Mouse (Mus musculus): ENCODE results near the gene Zfp93. TPM values are rescaled to one million over a fixed set of nuclear protein-coding genes. Genes with fewer than 3 reads are reported as not detected.
A peak's percentile ranks its signal among the peaks of the same experiment; 100 is the strongest.

Gene Zfp93
- 8.2 and 8.6 TPM in 2 replicates for polyA plus RNA-seq (2016; fragmentation: Nextera tagmentation; extraction: Ambion mirVana)

DNA sequence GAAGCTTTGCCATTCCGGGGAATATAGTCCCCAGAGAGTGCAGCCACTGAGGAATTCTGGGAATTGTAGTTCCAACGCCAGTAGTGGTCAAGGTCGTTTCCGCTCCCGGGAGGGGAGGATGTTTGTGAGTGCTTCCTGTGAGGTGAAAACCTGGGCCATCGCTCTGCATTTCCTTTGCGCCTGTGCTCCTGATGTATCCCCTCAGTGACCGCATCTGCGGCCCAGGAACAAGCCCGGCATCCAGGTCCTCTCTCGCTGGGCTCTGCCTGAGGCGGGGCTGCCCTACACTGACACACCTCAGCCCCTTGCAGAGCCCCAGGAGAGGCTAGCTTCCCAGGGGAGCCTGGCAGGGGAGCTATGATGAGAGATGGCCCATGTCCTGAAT is at the start of gene Zfp93:
Zfp93 (plus strand) TSS at position 133 of the 385 bp plus-strand sequence.
- H3K36me3 ChIP-seq (replicated peaks) = peaks cover 26% of the 10 kb centered on the region
- DNase-seq (ENCODE audit: low spot score) = peak; percentile 87
- H3K9me3 ChIP-seq = 0 out of 2 replicates have a peak, but pooled peaks cover 7% of the 10 kb centered on the region
- no peaks in the 10 kb centered on the region for H3K27me3 ChIP-seq (replicated peaks; ENCODE audit: low read depth, poor library complexity, severe bottlenecking)
- H3K4me3 ChIP-seq = peak within 1 kb of the TSS; percentile 64
- peak within 1 kb of the TSS; percentile 86 for H3K27ac ChIP-seq (replicated peaks)
- under 1% methylated on average over 12 of the region's 12 CpGs for WGBS
- peaks cover 5% of the 10 kb centered on the region for H3K4me1 ChIP-seq

DNA sequence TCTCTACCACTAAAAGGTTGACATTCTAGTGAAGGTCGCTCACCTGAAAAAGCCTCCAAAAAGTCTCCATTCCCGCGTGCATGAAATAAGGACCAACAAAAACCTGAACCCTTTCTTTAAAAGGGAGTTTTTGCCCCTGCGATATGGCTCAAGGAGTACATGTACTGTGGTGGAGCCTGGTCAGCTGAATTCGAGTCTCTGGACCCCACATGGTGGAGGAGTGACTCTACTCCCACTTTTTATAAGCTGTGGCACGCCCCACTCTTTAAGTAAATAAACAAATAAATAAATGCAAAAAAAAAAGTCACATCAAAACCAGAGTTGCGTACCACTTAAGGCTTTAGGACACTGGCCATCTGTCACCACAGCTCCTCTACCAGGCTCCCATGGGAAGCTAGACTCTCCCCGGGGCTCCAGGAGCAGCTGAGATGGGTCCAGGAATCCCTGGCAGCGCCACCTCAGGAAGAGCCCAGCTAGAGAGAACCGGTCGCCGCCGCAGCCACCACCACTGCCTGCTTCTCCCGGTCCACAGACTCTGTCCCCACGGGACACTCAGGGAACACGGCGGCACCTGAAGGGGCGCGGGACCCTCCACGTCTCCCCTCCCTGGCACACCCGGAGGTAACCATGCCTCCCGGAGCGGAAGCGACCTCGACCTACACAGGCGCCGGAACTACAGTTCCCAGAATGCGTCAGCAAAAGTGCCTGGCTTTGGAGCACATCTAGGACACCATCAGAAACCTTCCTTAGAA is 33.0 kb upstream of the Zfp93 start, which contains the start of gene Zfp109:
Zfp109 (minus strand) TSS at position 521 of the 752 bp plus-strand sequence.
- Histone ChIP-seq H3K36me3 (replicated peaks) (peaks cover 24% of the 10 kb centered on the region), H3K4me1 (peaks cover 11% of the 10 kb centered on the region), H3K27ac (replicated peaks) (peak within 1 kb of the TSS; percentile 88), H3K27me3 (replicated peaks; ENCODE audit: low read depth, poor library complexity, severe bottlenecking) (no peaks in the 10 kb centered on the region), H3K9me3 (no peaks in the 10 kb centered on the region), H3K4me3 (peak within 1 kb of the TSS; percentile 82)
- WGBS = 6% methylated on average over 28 of the region's 28 CpGs
- peak; percentile 75 for DNase-seq (ENCODE audit: low spot score)

DNA sequence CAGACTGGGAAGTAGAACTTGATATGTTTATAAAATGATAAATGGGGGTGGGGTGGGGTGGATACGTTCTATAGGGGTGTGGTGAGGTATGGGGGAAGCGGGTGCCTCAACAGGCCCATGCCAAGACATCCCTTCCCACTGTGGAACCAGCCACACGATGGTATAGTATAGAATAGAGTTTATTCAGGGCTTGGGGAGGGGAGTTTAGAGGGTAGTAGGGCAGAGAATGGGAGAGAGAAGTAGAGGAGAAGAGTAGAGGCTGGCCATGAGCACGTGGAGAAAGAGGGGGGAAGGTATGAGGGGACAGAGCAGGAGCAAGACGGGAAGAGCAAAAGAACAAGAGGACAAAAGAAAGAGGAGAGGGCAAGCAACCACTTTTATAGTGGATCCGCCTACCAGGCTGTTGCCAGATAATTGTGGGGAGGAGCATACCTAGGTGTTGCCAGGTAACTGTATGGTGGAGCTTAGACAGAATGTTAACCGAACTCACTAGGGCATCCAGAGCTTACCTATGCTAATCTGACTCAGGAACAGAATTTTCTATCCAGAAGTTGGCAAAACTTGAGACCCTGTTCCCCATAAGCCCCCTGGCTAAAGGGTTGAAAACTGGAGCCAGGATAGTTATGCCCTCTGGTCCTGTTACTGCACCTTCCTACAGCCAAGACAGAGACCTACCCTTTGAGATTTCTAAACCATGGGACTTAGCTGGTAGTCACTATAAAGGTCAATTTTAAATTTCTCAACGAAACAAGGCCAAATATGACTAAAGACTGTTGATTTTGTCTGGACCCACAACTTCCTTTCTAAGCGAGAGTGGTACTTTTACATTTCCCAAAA is 16.2 kb upstream of the Zfp93 start:
- Histone ChIP-seq H3K36me3 (replicated peaks) (no peaks in the 10 kb centered on the region), H3K27ac (replicated peaks) (peak overlapping the region; percentile 81), H3K9me3 (no peaks in the 10 kb centered on the region), H3K4me3 (peak overlapping the region; percentile 67), H3K4me1 (peaks cover 6% of the 10 kb centered on the region), H3K27me3 (replicated peaks; ENCODE audit: low read depth, poor library complexity, severe bottlenecking) (no peaks in the 10 kb centered on the region)
- 62% methylated on average over 9 of the region's 9 CpGs for whole genome bisulfite sequencing
- no peak for DNase-seq (ENCODE audit: low spot score)

DNA sequence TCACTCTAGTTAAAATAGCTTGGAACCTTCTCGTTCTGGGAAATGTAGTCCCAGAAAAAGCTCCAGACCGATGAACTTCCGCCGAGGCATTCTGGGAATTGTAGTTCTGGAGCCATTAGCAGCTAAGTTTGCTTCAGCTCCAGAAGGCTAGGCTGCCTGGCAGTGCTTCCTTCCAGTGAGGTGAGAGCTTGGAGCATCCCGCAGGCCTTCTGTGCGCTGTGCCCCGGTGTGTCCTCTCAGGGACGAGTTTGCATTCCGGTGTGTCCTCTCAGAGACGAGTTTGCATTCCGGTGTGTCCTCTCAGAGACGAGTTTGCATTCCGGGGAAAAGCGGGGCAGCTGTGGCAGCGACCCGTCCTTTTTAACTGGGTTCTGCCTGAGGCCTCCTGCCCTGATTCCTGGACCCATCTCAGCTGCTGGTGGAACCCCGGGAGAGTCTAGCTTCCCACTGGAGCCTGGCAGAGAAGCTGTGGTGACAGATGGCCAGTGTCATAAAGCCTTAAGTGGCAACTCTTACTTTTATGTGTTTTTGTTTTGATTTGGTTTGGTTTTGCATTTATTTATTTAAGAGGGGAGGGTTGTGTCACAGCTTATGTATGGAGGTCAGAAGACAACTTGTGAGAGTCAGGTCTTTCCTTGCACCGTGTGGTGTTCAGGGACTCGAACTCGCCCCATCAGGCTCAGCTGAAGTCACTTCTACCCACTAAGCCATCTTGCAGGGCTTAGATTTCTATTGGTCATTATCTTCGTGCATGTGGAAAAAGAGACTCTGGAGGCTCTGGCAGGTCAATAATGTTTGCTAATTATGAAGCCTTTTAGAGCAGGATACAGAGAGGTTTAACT is 15.4 kb upstream of the Zfp93 start, which contains the start of gene Zfp108:
Zfp108 (plus strand) TSS at position 162 of the 842 bp plus-strand sequence.
- Histone ChIP-seq H3K36me3 (replicated peaks) (peaks cover 4% of the 10 kb centered on the region), H3K27ac (replicated peaks) (peak within 1 kb of the TSS; percentile 81), H3K4me3 (peak within 1 kb of the TSS; percentile 67), H3K4me1 (peaks cover 6% of the 10 kb centered on the region), H3K27me3 (replicated peaks; ENCODE audit: low read depth, poor library complexity, severe bottlenecking) (no peaks in the 10 kb centered on the region), H3K9me3 (no peaks in the 10 kb centered on the region)
- DNase-seq (ENCODE audit: low spot score) = peak; percentile 78
- 20% methylated on average over 21 of the region's 21 CpGs for WGBS

DNA sequence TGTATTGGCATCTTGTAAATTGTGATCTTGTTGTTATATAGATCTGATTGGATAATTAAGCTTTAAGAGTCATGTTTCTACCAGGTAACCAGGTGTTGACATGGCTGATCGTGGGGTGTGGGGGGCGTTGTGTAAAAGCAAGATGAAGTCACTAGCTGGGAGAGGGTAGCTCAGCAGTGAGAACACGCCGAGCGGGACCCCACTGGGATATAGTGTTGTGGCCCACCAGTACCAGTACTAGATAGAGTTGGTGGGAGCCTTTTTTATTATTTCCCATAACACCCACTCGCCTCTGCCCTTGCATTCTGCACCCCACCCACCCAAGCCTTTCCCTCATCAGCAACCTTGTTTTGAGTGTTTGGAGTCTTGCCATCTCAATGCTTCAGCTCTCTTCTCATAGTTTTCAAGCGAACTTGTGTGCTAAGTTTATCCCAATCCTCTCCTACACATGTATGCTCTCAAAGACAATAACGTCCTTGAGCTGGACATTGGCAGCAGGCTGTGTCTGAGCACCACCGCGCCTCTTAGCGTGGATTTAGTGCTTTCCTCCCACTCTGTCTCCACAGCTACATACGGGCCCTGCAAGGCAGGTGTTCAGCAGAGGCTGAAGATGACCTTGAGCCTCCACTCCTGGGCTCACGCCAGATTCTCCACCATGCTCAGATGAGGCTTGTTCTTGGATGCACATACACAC is 10.8 kb upstream of the Zfp93 start:
- Histone ChIP-seq H3K4me3 (no peak overlapping the region), H3K36me3 (replicated peaks) (peaks cover 24% of the 10 kb centered on the region), H3K9me3 (no peaks in the 10 kb centered on the region), H3K4me1 (peaks cover 6% of the 10 kb centered on the region), H3K27me3 (replicated peaks; ENCODE audit: low read depth, poor library complexity, severe bottlenecking) (no peaks in the 10 kb centered on the region), H3K27ac (replicated peaks) (no peak overlapping the region)
- 90% methylated on average over 13 of the region's 13 CpGs for WGBS
- no peak for DNase-seq (ENCODE audit: low spot score)

DNA sequence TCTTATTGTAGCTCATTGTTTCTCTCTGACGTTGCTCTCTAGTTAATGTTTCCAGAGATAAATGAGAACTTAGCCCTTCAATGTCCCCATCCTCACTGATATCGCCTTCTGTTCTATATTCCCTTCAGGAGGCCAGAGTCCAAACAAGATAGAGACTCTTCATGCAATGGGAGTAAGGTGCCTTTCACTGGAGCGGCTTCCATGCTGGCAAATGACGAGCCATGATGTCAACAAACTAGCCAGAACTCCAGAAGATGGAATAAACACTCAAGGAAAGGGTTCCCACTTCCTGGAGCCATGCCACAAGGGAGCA is 10.3 kb upstream of the Zfp93 start:
- H3K27me3 ChIP-seq (replicated peaks; ENCODE audit: low read depth, poor library complexity, severe bottlenecking) = no peaks in the 10 kb centered on the region
- no peak overlapping the region for H3K27ac ChIP-seq (replicated peaks)
- no peak for DNase-seq (ENCODE audit: low spot score)
- peaks cover 3% of the 10 kb centered on the region for H3K4me1 ChIP-seq
- H3K36me3 ChIP-seq (replicated peaks) = peaks cover 24% of the 10 kb centered on the region
- no peaks in the 10 kb centered on the region for H3K9me3 ChIP-seq
- whole genome bisulfite sequencing = 87% methylated on average over 4 of the region's 4 CpGs
- H3K4me3 ChIP-seq = no peak overlapping the region

DNA sequence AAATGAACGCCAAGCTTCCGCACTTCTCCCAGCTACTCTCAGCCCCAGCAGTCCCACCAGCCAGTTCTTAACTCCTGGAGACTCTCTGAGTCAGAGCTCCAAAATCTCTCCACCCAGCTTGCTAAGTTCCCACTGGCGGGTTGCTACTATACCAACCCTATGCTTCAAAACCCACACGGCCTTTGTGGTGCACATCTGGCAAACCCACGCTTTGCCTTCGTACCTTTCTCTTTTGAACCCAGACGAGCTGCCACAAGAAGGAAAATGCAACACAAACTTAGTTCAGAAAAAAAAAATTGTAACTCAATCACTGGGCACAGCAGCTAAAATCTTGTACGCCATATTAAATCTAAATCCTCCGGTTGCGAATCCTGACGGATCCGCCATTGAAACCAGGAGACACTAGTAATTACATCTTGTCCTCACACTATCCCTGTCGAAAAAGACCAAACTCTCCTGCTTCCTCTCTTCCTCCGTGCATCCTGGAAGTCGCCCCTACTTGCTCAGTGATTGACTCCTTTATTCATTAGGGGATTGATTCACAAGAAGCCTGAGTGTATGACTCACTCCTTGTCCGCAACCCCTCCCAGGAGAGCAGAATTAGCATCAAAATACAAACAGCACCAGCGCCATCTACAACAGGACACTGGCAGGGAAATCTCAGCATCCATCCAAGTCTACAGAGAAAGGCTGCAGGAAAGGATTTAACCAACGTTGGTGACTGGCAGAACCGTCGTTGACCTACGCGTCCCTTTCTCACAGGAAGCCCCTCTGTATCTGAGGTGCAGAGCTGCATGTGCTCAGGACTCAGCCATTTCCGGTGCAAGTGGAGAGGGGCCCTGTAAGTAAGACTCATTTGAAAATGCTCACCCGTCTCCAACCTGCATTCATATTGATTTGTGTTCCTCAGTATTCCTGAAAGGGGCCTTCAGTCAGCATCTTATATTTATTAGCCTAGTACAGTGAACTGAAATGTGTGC is 1.8 kb upstream of the Zfp93 start:
- H3K9me3 ChIP-seq = no peaks in the 10 kb centered on the region
- no peak overlapping the region for H3K4me3 ChIP-seq
- no peak overlapping the region for H3K27ac ChIP-seq (replicated peaks)
- DNase-seq (ENCODE audit: low spot score) = no peak
- peaks cover 5% of the 10 kb centered on the region for H3K4me1 ChIP-seq
- H3K27me3 ChIP-seq (replicated peaks; ENCODE audit: low read depth, poor library complexity, severe bottlenecking) = no peaks in the 10 kb centered on the region
- H3K36me3 ChIP-seq (replicated peaks) = peaks cover 8% of the 10 kb centered on the region
- 70% methylated on average over 24 of the region's 24 CpGs for WGBS

DNA sequence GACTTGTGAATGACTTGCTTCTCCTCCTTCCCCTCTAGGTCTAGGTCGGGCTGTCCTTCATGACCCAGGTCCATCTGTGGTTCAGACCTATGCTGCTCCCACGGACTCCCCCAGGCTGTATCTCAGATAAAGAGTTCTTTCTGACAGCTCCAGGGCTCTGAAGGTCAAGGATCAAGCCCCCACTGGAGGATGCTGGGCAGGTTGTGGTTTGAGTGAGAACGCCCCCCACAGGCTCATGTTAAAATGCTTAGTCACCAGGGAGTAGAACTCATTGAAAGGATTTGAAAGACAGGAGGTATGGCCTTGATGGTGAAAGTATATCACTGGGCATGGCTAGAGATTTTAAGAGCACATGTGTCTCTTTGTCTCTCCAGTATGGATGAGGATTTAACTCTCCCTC is 964 bp upstream of the Zfp93 start:
- WGBS = 83% methylated on average over 3 of the region's 3 CpGs
- H3K4me3 ChIP-seq = peak overlapping the region; percentile 64; the same call in 1 of the 2 replicates
- no peaks in the 10 kb centered on the region for H3K9me3 ChIP-seq
- H3K27me3 ChIP-seq (replicated peaks; ENCODE audit: low read depth, poor library complexity, severe bottlenecking) = no peaks in the 10 kb centered on the region
- H3K36me3 ChIP-seq (replicated peaks) = peaks cover 16% of the 10 kb centered on the region
- no peak for DNase-seq (ENCODE audit: low spot score)
- peak overlapping the region; percentile 86; the same call in 1 of the 2 replicates for H3K27ac ChIP-seq (replicated peaks)
- H3K4me1 ChIP-seq = peaks cover 5% of the 10 kb centered on the region

DNA sequence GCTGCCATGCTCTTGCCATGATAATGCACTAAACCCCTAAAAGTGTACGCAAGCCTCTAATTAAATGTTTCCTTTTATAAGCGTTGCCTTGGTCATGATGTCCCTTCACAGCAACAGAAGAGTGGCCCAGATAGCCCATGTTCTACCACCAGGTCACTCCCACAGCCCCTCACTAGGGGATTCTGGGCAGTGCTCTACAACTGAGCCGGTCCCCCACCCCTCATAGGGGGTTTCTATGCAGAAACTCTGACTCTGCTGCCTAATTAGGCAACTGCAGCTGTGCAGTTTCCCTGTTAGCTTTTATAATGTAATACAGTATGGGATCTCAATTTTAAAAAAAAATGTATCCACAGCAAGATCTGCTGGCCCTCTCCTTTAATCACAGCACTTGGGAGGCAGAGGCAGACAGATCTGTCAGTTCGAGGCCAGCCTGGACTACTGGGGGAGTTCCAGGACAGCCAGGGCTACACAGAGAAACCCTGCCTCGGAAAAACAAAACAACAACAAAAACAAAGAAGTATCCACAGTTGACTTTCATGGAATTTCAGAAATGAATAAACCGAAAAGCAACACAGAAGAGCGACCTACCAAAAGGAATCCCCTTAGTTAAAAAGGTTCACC is 443 bp upstream of the Zfp93 start:
- Histone ChIP-seq H3K4me1 (peaks cover 5% of the 10 kb centered on the region), H3K27ac (replicated peaks) (peak overlapping the region; percentile 86), H3K27me3 (replicated peaks; ENCODE audit: low read depth, poor library complexity, severe bottlenecking) (no peaks in the 10 kb centered on the region), H3K36me3 (replicated peaks) (peaks cover 21% of the 10 kb centered on the region), H3K4me3 (peak overlapping the region; percentile 64), H3K9me3 (0 out of 2 replicates have a peak, but pooled peaks cover 2% of the 10 kb centered on the region)
- 36% methylated on average over 7 of the region's 7 CpGs for WGBS
- DNase-seq (ENCODE audit: low spot score) = no peak

DNA sequence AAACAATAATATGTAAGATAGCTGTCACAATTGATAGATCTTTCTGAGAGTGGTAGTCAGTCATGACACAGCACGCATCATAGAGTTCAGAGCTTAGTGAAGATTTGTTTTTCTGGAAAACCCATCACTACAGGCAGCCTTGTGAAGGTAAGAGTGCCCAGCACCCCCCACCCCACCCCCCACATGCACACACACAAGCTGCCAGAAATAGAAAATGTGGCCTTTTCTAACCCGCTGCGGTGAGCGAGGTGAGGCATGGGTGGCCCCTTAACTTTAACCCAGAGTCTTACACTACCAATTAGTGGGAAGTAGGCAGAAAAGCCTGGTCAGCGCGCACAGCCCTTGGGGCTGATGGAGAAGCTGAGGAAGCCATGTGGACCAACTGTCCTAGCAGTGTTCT is 971 bp downstream of the Zfp93 start:
- no peak for DNase-seq (ENCODE audit: low spot score)
- WGBS = 96% methylated on average over 6 of the region's 6 CpGs
- Histone ChIP-seq H3K27ac (replicated peaks) (no peak overlapping the region), H3K4me1 (peaks cover 5% of the 10 kb centered on the region), H3K9me3 (0 out of 2 replicates have a peak, but pooled peaks cover 7% of the 10 kb centered on the region), H3K36me3 (replicated peaks) (peaks cover 35% of the 10 kb centered on the region), H3K4me3 (0 out of 2 replicates have a peak overlapping the region, but pooled peaks have one; percentile 64), H3K27me3 (replicated peaks; ENCODE audit: low read depth, poor library complexity, severe bottlenecking) (no peaks in the 10 kb centered on the region)
